Mouse (Mus musculus) liver, embryonic 14.5 days (tissue): ENCODE results near the gene Nmrk1.

Experiments
- CTCF ChIP-seq: IDR thresholded peaks from 2 replicates; pipeline ENCODE4 v1.5.1; 2016; ENCODE audit warnings: antibody characterized with exemption, low read depth, control low read depth
- EP300 ChIP-seq: IDR thresholded peaks from 2 replicates; pipeline ENCODE4 v1.6.1; 2016; ENCODE audit warnings: antibody characterized with exemption, low read depth

DNA sequence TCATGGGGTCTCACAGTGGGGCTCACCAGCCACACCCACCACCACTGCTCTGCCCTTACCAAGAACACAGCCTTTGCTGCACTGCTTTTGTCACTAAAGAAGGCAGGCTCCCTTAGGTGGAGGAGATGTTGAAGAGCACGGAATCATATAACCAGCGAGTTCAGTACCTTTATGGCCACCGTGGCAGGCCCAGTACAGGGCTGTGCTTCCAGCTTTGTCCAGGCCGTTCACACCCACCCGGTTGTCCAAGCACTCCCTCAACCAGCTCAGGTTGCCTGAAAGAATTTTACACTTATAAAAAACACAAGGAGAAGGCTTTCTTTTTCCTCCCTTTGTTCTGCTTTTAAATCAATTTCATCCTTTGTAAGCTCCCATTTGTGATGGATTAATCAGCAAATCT is 41.5 kb upstream of the Nmrk1 start:
- no peak for TF ChIP-seq CTCF
- TF ChIP-seq EP300, result no peak
